Mouse (Mus musculus) megakaryocyte, embryonic 14.5 days (primary cell): ENCODE results near the gene Eva1b.
"Not testable (repeated sequence)": the region's sequence is repeated elsewhere in the genome, so short reads cannot be mapped to it uniquely, and the experiment has no call there.

ENCODE experiments used
- FLI1 ChIP-seq: IDR thresholded peaks from 2 replicates; pipeline ENCODE4 v1.6.1; 2012; ENCODE audit warnings: low read length, inconsistent platforms, mixed read lengths
- GATA1 ChIP-seq: IDR thresholded peaks from 3 replicates; pipeline ENCODE4 v1.6.1; 2012; ENCODE audit warnings: mixed read lengths, low read length, inconsistent platforms, borderline replicate concordance

- TF ChIP-seq GATA1, FLI1: not testable (repeated sequence)
These were observed 17.5 kb downstream of the Eva1b start for GRCm38 (mm10) chr4:126165092-126165491.
